Mouse (Mus musculus): ENCODE measurements at regions not wholly inside any gene's neighbourhood (a gene's known extent, or its start where the extent isn't known, plus 50 kb on each side); places are given as distances from the start of the nearest gene placed in this dataset.

- Histone ChIP-seq H3K4me3 (no peak overlapping the region), H3K4me2 (ENCODE audit: low read depth) (no peak overlapping the region), H3K36me3 (ENCODE audit: control insufficient read depth, insufficient read depth) (no peaks in the 10 kb centered on the region), H3K79me2 (ENCODE audit: control insufficient read depth, insufficient read depth) (no peaks in the 10 kb centered on the region), H3K27me3 (ENCODE audit: control insufficient read depth, insufficient read depth, insufficient read length) (no peaks in the 10 kb centered on the region), H3ac (ENCODE audit: control insufficient read depth, insufficient read length) (no peak overlapping the region)
- no peak for TF ChIP-seq POLR2AphosphoS2 (IDR thresholded peaks at IDR 0.05; ENCODE audit: insufficient read length, low read depth)
These were observed 297.0 kb upstream of the Flrt2 start for GRCm38 (mm10) chr12:95394991-95395530.

DNA sequence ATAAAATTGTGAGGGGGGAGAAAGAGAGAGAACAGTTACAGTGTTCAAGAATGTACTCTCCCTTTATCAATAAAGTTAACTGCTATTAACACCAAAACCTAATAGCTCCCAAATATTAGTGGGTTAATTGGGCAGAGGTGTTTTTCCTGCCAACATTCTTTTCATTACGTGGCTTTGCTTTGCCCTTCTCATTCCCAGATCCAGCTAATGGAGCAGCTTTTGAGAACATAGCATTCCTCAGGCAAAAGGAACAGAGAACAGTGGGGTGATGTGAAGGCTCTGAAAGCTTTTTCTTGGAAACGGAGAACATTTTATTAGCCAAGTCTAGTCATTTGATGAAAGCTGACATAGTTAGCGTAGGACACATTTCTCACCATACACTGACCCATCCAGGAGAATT is 271.2 kb upstream of the Flrt2 start:
- no peaks in the 10 kb centered on the region for H3K36me3 ChIP-seq (ENCODE audit: control insufficient read depth, insufficient read depth)
- H3K4me3 ChIP-seq, result no peak overlapping the region
- TF ChIP-seq TCF12 (IDR thresholded peaks at IDR 0.05; ENCODE audit: insufficient read depth, poor library complexity, severe bottlenecking) (no peak), CEBPB (IDR thresholded peaks at IDR 0.05; ENCODE audit: insufficient read depth, poor library complexity, severe bottlenecking) (no peak), POLR2A (IDR thresholded peaks at IDR 0.05; ENCODE audit: insufficient read length, low read depth) (no peak), POLR2AphosphoS2 (IDR thresholded peaks at IDR 0.05; ENCODE audit: insufficient read length, low read depth) (no peak)
- H3ac ChIP-seq (ENCODE audit: control insufficient read depth, insufficient read length), result no peak overlapping the region
- H3K79me2 ChIP-seq (ENCODE audit: control insufficient read depth, insufficient read depth), result no peaks in the 10 kb centered on the region
- H3K27me3 ChIP-seq (ENCODE audit: control insufficient read depth, insufficient read depth, insufficient read length), result no peaks in the 10 kb centered on the region
- no peak overlapping the region for H3K4me2 ChIP-seq (ENCODE audit: low read depth)

GRCm38 (mm10) chr12:95424739-95425138 is 267.3 kb upstream of the Flrt2 start:
- Histone ChIP-seq H3K4me2 (ENCODE audit: low read depth) (no peak overlapping the region), H3K36me3 (ENCODE audit: control insufficient read depth, insufficient read depth) (no peaks in the 10 kb centered on the region), H3K79me2 (ENCODE audit: control insufficient read depth, insufficient read depth) (no peaks in the 10 kb centered on the region), H3K4me3 (no peak overlapping the region), H3K27me3 (ENCODE audit: control insufficient read depth, insufficient read depth, insufficient read length) (no peaks in the 10 kb centered on the region), H3ac (ENCODE audit: control insufficient read depth, insufficient read length) (no peak overlapping the region)
- TF ChIP-seq TCF12 (IDR thresholded peaks at IDR 0.05; ENCODE audit: insufficient read depth, poor library complexity, severe bottlenecking) (no peak), MAX (IDR thresholded peaks at IDR 0.05; ENCODE audit: low read depth) (no peak), TCF3 (IDR thresholded peaks at IDR 0.05; ENCODE audit: insufficient read length, low read depth) (no peak), REST (IDR thresholded peaks at IDR 0.05; ENCODE audit: insufficient read depth, insufficient read length) (no peak), USF1 (IDR thresholded peaks at IDR 0.05; ENCODE audit: low read depth) (no peak)

GRCm38 (mm10) chr12:95437226-95437625 is 254.8 kb upstream of the Flrt2 start:
- no peak for TF ChIP-seq POLR2A (IDR thresholded peaks at IDR 0.05; ENCODE audit: insufficient read length, low read depth)
- TF ChIP-seq POLR2AphosphoS2 (IDR thresholded peaks at IDR 0.05; ENCODE audit: insufficient read length, low read depth), result no peak
- no peak for TF ChIP-seq SRF (IDR thresholded peaks at IDR 0.05; ENCODE audit: control insufficient read depth, insufficient read length, low read depth)
- no peak for TF ChIP-seq TCF3 (IDR thresholded peaks at IDR 0.05; ENCODE audit: insufficient read length, low read depth)
- no peak for TF ChIP-seq CEBPB (IDR thresholded peaks at IDR 0.05; ENCODE audit: insufficient read depth, poor library complexity, severe bottlenecking)
- TF ChIP-seq REST (IDR thresholded peaks at IDR 0.05; ENCODE audit: insufficient read depth, insufficient read length), result no peak
- TF ChIP-seq MYOD1 (IDR thresholded peaks at IDR 0.05; ENCODE audit: control insufficient read depth in 1 of 3, insufficient read length in 2 of 3, low read depth in 2 of 3), result no peak
- no peaks in the 10 kb centered on the region for H3K27me3 ChIP-seq (ENCODE audit: control insufficient read depth, insufficient read depth, insufficient read length)
- no peaks in the 10 kb centered on the region for H3K36me3 ChIP-seq (ENCODE audit: control insufficient read depth, insufficient read depth)
- H3K4me2 ChIP-seq (ENCODE audit: low read depth), result no peak overlapping the region
- H3ac ChIP-seq (ENCODE audit: control insufficient read depth, insufficient read length), result no peak overlapping the region
- no peak overlapping the region for H3K4me3 ChIP-seq
- no peaks in the 10 kb centered on the region for H3K79me2 ChIP-seq (ENCODE audit: control insufficient read depth, insufficient read depth)

DNA sequence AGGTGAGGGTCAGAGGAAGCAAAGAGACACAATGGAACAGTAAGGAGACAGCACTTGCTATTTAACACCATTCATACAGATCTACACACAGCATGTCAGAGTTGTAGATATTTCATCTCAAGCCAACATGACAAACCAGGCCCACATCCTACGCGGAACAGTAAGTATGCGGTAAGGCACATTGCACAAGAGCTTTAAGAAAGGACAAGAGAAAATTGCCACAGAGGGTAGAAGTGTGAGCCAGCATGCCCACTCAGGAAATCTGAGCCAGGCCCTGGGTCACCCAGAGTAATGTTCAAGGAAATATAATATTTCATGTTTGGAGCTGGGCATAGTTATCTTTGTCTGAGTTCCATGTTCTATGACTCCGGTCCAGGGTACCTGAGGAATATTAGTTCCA is 234.5 kb upstream of the Flrt2 start:
- no peaks in the 10 kb centered on the region for H3K79me2 ChIP-seq (ENCODE audit: control insufficient read depth, insufficient read depth)
- H3K4me2 ChIP-seq (ENCODE audit: low read depth), result no peak overlapping the region
- no peaks in the 10 kb centered on the region for H3K36me3 ChIP-seq (ENCODE audit: control insufficient read depth, insufficient read depth)
- TF ChIP-seq MYOG (IDR thresholded peaks at IDR 0.05; ENCODE audit: control insufficient read depth in 1 of 3, insufficient read depth in 1 of 3, insufficient read length in 2 of 3, low read depth in 2 of 3) (no peak), CEBPB (IDR thresholded peaks at IDR 0.05; ENCODE audit: insufficient read depth, poor library complexity, severe bottlenecking) (no peak), REST (IDR thresholded peaks at IDR 0.05; ENCODE audit: insufficient read depth, insufficient read length) (no peak), SRF (IDR thresholded peaks at IDR 0.05; ENCODE audit: control insufficient read depth, insufficient read length, low read depth) (no peak), POLR2AphosphoS2 (IDR thresholded peaks at IDR 0.05; ENCODE audit: insufficient read length, low read depth) (no peak), USF1 (IDR thresholded peaks at IDR 0.05; ENCODE audit: low read depth) (no peak), MAX (IDR thresholded peaks at IDR 0.05; ENCODE audit: low read depth) (no peak), POLR2A (IDR thresholded peaks at IDR 0.05; ENCODE audit: insufficient read length, low read depth) (no peak), TCF3 (IDR thresholded peaks at IDR 0.05; ENCODE audit: insufficient read length, low read depth) (no peak)
- no peak overlapping the region for H3K4me3 ChIP-seq
- no peaks in the 10 kb centered on the region for H3K27me3 ChIP-seq (ENCODE audit: control insufficient read depth, insufficient read depth, insufficient read length)
- H3ac ChIP-seq (ENCODE audit: control insufficient read depth, insufficient read length), result no peak overlapping the region
